Mouse (Mus musculus): ENCODE results near the gene Carmil2. TPM values are rescaled to one million over a fixed set of nuclear protein-coding genes. Genes with fewer than 3 reads are reported as not detected.

Gene Carmil2
- total RNA-seq (2021), result 10 to 100 TPM; 60.0 to 64.6 TPM
- long read RNA-seq, experiment 1, partial matches to known transcripts, result 147 of 171 reads
- long read RNA-seq, experiment 1, other reads (novel, unspliced or antisense), result 24 of 171 reads
- long read RNA-seq, experiment 2, partial matches to known transcripts, result 55 of 69 reads
- long read RNA-seq, experiment 2, other reads (novel, unspliced or antisense), result 14 of 69 reads

DNA sequence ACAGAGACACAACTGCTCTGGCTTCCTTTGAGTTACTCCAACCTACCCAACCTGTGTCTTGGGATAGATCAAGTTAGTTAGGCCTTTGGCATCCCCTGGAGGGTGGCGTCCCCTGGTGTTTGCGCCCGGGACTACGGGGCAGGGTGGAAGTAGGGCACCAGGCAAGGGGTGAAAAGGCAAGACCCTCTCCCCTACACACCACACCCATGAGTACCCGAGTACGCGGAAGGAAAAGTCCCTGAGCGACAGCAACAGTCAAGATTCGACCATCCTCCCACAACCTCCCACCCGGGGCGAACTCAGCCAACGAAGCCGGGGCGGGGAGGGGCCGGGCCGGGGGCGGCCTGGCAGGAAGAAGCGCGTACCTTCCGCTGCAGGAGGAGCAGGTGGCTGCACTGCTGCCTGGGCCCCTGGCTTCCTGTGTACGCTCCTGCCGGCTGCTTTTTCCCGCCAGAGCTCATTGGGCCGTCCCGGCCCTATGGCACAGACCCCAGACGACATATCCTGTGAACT lies at the start of gene Carmil2:
TSS of gene Carmil2 (plus strand) at position 479 of the 513 bp plus-strand sequence.
- no peak for DNase-seq (ENCODE audit: low spot score in 2 of 2)

DNA sequence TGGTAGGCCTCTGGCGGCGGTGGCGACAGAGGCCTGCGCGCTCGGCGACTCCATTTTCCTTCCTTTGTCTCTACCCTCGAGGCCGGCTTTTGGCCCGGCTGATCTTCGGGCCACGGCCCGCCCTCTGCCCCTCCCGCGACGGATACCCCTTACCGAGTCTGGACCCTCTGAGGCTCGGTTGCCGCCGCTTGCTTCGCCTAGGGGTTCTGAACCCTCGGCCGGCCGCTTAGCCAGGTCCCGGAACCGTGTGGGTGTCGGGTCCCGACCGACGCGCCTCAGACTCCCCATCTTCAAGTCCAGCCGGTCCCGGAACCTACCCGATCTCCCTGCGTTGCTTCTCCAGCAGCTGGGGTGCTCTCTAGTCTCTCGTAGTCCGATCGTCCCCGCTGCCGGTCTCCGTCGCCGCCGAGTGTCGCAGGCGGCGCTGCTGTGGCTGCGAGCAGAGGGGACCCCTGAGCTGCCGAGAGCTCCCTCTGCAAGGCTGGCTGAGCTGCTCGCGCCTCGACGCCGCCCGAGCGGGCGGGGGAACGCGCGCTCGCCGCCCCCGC lies 49.0 kb upstream of the Carmil2 start, which contains the start of gene Agrp:
TSS of gene Agrp (minus strand) at position 431 of the 548 bp plus-strand sequence.
- peak in 1 of 2 experiments; percentile 56 for DNase-seq (ENCODE audit: low spot score in 2 of 2)

- DNase-seq (ENCODE audit: low spot score in 2 of 2), result no peak
Measured at GRCm38 (mm10) chr8:105637601-105638041, 48.5 kb upstream of the Carmil2 start.

GRCm38 (mm10) chr8:105638510-105638909 lies 47.6 kb upstream of the Carmil2 start:
- DNase-seq (ENCODE audit: low spot score in 2 of 2), result no peak

DNA sequence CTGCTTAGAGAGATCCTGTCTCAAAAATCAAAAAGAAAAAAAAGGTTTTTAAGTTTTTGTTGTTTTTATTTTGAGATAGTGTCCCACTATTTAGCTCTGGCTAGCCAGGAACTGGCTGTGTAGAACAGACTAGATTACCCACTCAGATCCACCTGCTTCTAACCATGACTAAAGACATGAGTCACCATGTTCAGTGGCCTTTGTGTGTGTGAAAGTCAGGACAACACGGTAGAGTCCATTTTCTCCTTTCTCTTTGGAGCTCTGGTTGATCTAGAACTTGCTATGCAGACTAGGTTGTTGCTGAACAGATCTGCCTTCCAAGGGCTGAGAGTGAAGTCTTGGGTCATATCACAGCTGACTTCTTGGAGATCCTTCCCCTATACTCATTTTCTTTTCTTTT lies 46.2 kb upstream of the Carmil2 start:
- no peak for DNase-seq (ENCODE audit: low spot score in 2 of 2)

DNA sequence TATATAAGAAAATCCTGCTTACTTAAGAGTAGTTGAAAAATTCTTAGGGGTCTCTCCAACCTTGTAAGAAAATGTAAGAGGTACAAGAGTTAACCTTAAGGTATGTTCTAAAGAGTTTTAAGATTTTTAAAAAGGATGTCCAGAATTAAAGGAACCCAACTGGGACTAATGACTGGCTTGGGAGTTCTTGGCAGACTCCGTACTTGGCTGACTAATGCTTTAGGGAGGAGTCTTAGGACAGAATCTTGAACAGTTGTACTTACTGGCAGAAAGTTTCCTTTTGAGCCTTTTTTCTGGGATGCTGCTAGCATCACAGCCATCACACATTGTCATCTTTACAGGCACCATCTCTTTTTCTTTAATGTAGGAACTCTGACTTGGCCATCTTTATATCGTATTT lies 45.6 kb upstream of the Carmil2 start:
- DNase-seq (ENCODE audit: low spot score in 2 of 2), result no peak

DNA sequence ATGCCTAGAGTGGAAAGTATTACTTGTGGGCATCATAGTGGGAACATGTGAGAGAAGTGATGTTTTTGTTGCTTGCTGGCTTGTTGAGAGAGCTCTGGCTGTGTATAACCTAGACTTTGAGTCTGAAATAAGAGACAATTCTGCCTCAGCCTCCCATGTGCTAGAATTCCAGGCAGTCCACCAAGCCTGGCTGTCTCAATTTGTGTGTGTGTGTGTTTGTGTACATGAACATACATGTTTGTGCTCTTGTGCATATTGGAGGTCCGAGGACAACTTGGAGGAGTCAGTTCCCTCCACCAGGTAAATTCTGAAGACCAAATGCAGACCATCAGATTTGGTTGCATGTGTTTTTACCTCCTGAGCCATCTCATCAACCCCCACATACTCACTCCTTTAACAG lies 40.9 kb upstream of the Carmil2 start:
- DNase-seq (ENCODE audit: low spot score in 2 of 2), result no peak

- no peak for DNase-seq (ENCODE audit: low spot score in 2 of 2)
Measured at GRCm38 (mm10) chr8:105648929-105649328, 37.1 kb upstream of the Carmil2 start.

GRCm38 (mm10) chr8:105657641-105658040 lies 28.4 kb upstream of the Carmil2 start:
- DNase-seq (ENCODE audit: low spot score in 2 of 2), result no peak

- DNase-seq (ENCODE audit: low spot score in 2 of 2), result no peak
Measured at GRCm38 (mm10) chr8:105661167-105661566, 24.9 kb upstream of the Carmil2 start.

DNA sequence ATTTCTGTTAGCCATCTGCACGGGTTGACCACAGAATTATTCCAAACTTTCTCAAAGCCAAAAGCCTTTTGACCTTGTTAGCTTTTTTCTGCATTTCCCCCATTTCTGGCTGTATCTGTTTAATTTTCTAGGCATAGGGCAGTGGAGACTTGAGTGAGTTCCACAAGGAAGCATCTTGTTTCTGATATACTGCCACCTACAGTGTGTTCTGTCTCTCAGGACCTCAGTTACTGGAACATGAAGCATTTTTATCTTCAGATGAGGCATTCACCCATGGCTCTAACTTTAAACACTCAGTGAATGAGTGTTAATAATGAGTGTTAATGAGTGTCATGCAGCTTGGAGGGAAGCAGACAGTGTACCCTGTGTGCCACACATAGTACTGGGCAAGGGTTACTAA lies 8.2 kb upstream of the Carmil2 start:
- no peak for DNase-seq (ENCODE audit: low spot score in 2 of 2)

DNA sequence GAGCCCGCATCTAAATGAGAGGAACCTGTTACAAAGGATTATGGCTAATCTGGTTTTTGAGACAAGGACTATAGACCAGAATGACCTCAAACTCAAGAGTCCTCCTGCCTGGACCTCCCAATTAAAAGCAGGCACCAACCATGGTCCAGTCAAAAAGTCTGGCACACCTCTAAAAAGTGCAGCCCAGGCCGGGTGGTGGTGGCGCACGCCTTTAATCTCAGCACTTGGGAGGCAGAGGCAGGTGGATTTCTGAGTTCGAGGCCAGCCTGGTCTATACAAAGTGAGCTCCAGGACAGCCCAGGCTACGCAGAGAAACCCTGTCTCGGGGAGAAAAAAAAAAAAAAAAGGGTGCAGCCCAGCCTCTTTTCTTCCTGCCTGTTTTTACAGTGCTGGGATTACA lies 749 bp upstream of the Carmil2 start:
- DNase-seq (ENCODE audit: low spot score in 2 of 2), result no peak

DNA sequence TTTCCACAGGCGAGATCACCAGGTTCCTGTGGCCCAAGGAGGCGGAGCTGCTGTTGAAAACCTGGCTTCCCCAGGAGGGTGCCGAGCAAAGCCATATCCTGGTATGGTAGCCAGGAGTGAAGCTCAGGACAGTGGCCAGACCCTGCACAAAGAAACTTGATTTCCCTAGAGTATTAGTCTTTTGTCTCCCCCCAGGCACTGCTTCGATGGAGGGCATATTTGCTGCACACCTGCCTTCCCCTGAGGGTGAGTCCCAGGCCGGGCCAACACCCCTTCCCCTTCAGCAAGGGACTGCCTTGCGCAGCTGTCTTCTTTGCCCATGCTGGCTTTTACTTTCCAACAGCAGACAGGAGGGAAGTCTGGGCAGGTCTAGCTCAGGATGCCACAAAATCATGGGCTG lies 477 bp downstream of the Carmil2 start:
- DNase-seq (ENCODE audit: low spot score in 2 of 2), result no peak

GRCm38 (mm10) chr8:105687512-105687911 lies 1.4 kb downstream of the Carmil2 start:
- DNase-seq (ENCODE audit: low spot score in 2 of 2), result no peak

DNA sequence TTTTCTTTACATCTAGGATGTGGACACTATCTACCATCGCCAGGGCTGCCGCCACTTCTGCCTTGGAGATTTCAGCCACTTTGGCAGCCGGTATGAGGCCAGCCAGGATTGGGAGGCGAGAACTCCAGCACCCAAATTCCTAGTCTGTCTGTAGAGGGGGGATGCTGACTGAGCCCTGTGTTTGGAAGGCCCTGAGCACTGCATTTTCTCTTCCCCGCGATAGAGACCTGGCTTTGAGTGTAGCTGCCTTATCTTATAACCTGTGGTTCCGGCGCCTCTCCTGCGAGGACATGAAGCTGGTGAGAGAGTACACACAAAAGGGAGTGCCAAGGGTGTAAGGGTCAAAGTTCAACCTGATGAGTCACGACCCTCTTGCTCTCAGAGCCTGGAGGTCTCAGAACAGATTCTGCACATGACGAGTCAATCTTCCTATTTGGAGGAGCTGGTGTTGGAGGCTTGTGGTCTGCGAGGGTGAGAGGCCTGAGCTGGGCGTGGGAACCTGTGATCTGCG lies 2.2 kb downstream of the Carmil2 start:
- no peak for DNase-seq (ENCODE audit: low spot score in 2 of 2)

DNA sequence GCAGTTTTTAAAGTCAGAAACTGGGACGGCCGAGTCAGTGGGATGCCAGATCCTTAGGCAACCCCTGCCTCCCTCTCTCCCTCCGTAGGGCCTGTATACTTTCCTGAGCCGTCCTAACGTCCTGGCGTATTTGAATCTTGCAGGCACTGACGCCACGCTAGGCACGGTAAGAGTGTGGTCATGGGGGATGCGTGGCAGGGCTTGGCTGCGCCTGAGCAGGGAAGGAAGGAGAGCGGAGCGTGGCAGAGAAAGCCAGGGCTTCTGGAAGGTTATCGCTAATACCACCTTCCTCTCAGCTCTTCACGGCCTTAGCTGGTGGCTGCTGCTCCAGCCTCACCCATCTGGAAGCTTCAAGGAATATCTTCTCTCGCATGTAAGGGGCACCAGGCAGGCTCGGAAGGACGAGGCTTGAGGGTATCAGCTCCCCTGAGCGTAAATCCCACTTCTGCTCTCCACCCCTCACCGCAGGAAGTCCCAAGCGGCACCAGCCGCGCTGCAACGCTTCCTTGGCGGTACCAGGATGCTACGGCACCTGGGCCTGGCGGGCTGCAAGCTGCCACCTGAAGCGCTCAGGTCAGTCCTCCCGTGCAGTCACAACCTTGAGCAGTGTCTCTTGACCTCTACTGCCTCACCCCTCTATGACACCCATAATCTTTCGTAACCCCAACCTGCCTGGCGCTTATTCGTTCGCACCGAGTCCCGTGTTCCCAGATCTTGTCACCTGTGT lies 3.3 kb downstream of the Carmil2 start:
- DNase-seq (ENCODE audit: low spot score in 2 of 2), result no peak

GRCm38 (mm10) chr8:105689983-105690360 lies 3.9 kb downstream of the Carmil2 start:
- no peak for DNase-seq (ENCODE audit: low spot score in 2 of 2)

- no peak for DNase-seq (ENCODE audit: low spot score in 2 of 2)
Measured at GRCm38 (mm10) chr8:105690978-105691377, 4.9 kb downstream of the Carmil2 start.

DNA sequence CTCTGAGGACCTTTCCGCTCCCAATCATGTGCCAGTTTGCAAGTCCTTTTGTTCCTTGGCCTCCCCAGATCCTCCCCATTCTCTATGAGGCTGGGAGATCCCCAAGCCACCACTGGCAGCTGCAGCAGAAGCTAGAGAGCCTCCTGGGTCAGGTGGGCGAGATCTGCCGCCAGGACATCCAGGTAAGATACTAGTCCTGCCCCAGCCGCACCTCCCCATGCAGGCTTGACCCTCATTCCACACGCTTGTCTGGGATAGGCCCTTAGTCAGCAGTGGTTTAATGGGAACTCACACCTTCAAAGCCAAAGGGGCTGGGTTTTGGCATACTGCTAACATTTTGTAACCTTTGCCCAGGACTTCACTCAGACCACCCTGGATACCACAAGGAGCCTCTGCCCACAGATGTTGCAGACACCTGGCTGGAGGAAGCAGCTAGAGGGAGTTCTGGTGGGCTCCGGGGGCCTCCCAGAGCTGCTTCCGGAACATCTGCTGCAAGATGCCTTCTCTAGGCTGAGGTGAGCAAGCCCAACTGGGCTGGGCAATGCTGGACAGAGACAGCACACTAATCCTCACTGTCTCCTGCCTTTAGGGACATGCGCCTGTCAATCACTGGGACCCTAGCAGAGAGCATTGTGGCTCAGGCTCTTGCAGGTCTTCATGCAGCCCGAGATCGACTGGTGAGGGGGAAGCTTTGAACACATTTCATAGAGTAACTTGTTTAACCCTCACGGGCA lies 6.5 kb downstream of the Carmil2 start:
- no peak for DNase-seq (ENCODE audit: low spot score in 2 of 2)

DNA sequence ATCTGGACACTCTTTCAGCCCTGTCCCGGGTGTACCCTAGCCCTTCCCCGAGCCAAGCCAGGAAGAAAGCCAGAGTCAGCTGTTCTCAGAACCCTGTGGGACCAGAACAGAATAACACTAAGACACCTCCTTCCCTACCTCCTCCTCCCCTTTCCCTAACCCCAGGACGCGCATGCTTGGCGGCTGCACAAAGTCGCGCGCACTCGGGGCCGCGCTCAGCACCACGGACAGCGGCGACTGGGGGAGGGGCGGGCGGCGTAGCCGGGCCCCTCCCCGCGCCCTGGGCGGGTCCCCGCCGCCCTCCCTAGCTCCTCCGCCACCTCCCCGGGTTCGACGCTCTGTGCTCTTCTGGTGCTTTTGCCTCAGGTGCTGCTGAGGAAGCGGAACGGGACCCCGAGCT lies 7.6 kb downstream of the Carmil2 start:
- peak; percentile 75 to 86 for DNase-seq (ENCODE audit: low spot score in 2 of 2)

GRCm38 (mm10) chr8:105694051-105694799 lies 8.2 kb downstream of the Carmil2 start:
- peak; percentile 41 to 51 for DNase-seq (ENCODE audit: low spot score in 2 of 2)

Data from left cerebral cortex, adult 18-20 months (tissue).